Mouse (Mus musculus) adrenal gland, postnatal 14 days (tissue): ENCODE results near the gene Vipas39. TPM values are rescaled to one million over a fixed set of nuclear protein-coding genes. Genes with fewer than 3 reads are reported as not detected.
A peak's percentile ranks its signal among the peaks of the same experiment; 100 is the strongest.
"Not testable (repeated sequence)": the region's sequence is repeated elsewhere in the genome, so short reads cannot be mapped to it uniquely, and the experiment has no call there.

ENCODE experiments used
- DNase-seq: peaks from one replicate; pipeline ENCODE4 v3.0.0; 2021; ENCODE audit warnings: mixed read lengths
- long read RNA-seq, 2 experiments: library from polyadenylated mRNA; stranded (forward); transcript quantifications; one replicate each; pipeline ENCODE4 v2.0.0; 2021
- total RNA-seq: library from RNA; stranded (reverse); gene quantifications from 2 replicates; pipeline ENCODE4 v1.2.3, GENCODE M21; 2021

Gene Vipas39
- 35.6 and 41.5 TPM in 2 replicates for total RNA-seq
- long read RNA-seq, experiment 1, transcript Vipas39-202 (20 exons, 2,524 nt): major isoform, 19 of 27 reads
- long read RNA-seq, experiment 1, partial matches to known transcripts: 6 of 27 reads
- long read RNA-seq, experiment 1, other reads (novel, unspliced or antisense): 2 of 27 reads
- long read RNA-seq, experiment 2, transcript Vipas39-202 (20 exons, 2,524 nt): major isoform, 11 of 26 reads
- long read RNA-seq, experiment 2, partial matches to known transcripts: 4 of 26 reads
- long read RNA-seq, experiment 2, other reads (novel, unspliced or antisense): 11 of 26 reads

- peak; percentile 92 for DNase-seq
Measured at GRCm38 (mm10) chr12:87266108-87266826, at the start of gene Vipas39, which contains the start of gene Ahsa1. Vipas39 (minus strand) TSS chr12:87266256. Ahsa1 (plus strand) TSS chr12:87266479.

GRCm38 (mm10) chr12:87313098-87313497, 47.0 kb upstream of the Vipas39 start:
- no peak for DNase-seq

- DNase-seq: not testable (repeated sequence)
Measured at GRCm38 (mm10) chr12:87306584-87306844, 40.5 kb upstream of the Vipas39 start.

GRCm38 (mm10) chr12:87305767-87306583, 39.9 kb upstream of the Vipas39 start:
- no peak for DNase-seq

GRCm38 (mm10) chr12:87301189-87301588, 35.1 kb upstream of the Vipas39 start:
- no peak for DNase-seq

GRCm38 (mm10) chr12:87300441-87300690, 34.3 kb upstream of the Vipas39 start:
- no peak for DNase-seq

- DNase-seq: peak; percentile 68
Measured at GRCm38 (mm10) chr12:87299657-87300440, 33.8 kb upstream of the Vipas39 start, which contains the start of gene Ism2. Ism2 (minus strand) TSS chr12:87299705.

GRCm38 (mm10) chr12:87299037-87299656, 33.1 kb upstream of the Vipas39 start:
- no peak for DNase-seq

GRCm38 (mm10) chr12:87293934-87294333, 27.9 kb upstream of the Vipas39 start:
- no peak for DNase-seq

GRCm38 (mm10) chr12:87289100-87289499, 23.0 kb upstream of the Vipas39 start:
- no peak for DNase-seq

GRCm38 (mm10) chr12:87284726-87285125, 18.7 kb upstream of the Vipas39 start:
- DNase-seq: no peak

GRCm38 (mm10) chr12:87284268-87284667, 18.2 kb upstream of the Vipas39 start:
- DNase-seq: no peak

- no peak for DNase-seq
Measured at GRCm38 (mm10) chr12:87283706-87284105, 17.6 kb upstream of the Vipas39 start.

- no peak for DNase-seq
Measured at GRCm38 (mm10) chr12:87282743-87283142, 16.7 kb upstream of the Vipas39 start.

- DNase-seq: no peak
Measured at GRCm38 (mm10) chr12:87281766-87282165, 15.7 kb upstream of the Vipas39 start.

- DNase-seq: peak; percentile 26
Measured at GRCm38 (mm10) chr12:87279879-87280278, 13.8 kb upstream of the Vipas39 start.

GRCm38 (mm10) chr12:87279350-87279749, 13.3 kb upstream of the Vipas39 start:
- peak; percentile 35 for DNase-seq

GRCm38 (mm10) chr12:87278118-87278730, 12.2 kb upstream of the Vipas39 start:
- DNase-seq: peak; percentile 58

GRCm38 (mm10) chr12:87277251-87277650, 11.2 kb upstream of the Vipas39 start:
- DNase-seq: not testable (repeated sequence)

- no peak for DNase-seq
Measured at GRCm38 (mm10) chr12:87274853-87275831, 9.1 kb upstream of the Vipas39 start.
